Mouse (Mus musculus) liver (tissue): Measurements from ENCODE around the gene Ift46.

Experiments used
- DNase-seq: peaks from one replicate; pipeline ENCODE4 v3.0.0-alpha.2; 2020; ENCODE audit warnings: mixed read lengths

Gene Ift46

DNA sequence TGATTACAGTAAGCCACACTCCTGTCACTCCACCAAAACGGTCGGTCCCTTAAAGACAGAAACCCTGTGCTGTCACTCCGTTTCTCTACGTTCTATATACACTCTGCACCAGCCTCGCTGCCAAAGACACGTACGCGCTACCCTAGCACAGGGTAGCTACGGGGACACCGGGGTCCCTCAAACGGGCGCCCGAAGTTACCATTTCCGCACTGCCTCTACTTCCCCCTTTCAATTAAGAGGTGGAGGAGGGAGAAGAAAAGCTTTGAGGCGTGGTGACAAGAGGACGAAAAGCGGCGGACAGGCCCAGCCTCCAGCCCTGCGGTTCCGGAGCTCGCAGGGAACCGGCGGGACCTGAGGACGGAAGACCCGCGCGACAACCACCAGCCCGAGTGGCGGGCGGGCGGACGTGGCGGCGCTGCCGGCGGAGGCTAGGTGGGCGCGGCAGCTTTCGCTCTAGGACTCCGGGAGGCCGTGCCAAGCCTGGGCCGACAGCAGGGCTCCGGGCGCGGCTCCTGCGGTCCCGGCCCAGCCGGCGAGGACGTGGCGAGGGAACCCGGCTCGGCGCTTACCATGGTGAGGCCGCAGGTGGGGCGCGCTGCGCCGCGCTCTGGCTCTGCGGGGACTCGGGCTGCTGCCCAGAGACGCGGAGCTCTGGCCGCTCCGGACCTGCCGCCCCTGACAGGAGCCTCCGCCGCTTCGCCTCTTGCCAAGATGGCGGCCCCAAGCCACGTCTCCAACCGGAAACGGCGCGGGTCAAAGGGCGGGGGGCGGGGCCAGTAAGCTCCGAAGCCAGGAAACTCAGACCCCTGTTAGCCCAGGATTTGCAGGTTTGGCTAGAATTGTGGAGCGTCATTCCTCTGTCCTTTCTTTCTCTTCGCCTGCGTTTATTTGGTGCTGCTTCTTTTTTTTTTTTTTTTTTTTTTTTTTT lies at the start of gene Ift46, which contains the start of gene Arcn1:
Ift46 (plus strand) TSS at position 808 of the 928 bp plus-strand sequence.
Arcn1 (minus strand) TSS at position 745 of the 928 bp plus-strand sequence.
- DNase-seq = peak; percentile 93

DNA sequence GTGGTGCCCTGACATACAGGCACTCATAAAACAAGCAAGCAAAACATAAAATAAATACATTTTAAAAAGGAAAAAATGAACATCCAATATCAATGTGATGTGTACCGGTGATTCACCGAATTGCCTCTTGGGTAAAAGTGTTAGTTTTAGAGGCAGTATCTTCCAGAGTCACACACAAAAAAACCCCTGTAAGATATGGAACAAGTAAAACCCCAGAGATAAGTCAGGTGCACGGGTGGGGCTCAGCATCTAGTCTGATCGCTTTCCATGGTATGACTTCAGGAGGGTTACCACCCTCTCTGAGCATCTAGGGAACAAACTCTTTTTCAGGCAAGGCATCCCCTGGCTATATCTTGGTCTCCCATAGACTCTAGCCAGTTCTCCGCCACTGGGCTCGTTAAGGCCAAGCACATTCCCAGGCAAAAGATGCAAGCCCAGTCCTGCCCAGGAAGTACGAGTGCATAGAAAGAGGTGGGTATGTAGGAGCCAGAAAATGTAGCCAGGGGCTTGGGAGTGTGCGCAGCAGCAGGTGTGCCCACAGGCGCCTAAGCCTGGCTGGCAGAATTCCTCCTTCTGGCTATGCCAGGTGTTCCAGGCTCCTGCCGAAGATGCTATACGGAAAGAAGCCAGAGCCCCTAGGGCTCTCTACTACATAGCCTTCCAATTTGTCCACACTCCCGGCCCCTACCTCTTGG lies 48.6 kb upstream of the Ift46 start:
- no peak for DNase-seq

DNA sequence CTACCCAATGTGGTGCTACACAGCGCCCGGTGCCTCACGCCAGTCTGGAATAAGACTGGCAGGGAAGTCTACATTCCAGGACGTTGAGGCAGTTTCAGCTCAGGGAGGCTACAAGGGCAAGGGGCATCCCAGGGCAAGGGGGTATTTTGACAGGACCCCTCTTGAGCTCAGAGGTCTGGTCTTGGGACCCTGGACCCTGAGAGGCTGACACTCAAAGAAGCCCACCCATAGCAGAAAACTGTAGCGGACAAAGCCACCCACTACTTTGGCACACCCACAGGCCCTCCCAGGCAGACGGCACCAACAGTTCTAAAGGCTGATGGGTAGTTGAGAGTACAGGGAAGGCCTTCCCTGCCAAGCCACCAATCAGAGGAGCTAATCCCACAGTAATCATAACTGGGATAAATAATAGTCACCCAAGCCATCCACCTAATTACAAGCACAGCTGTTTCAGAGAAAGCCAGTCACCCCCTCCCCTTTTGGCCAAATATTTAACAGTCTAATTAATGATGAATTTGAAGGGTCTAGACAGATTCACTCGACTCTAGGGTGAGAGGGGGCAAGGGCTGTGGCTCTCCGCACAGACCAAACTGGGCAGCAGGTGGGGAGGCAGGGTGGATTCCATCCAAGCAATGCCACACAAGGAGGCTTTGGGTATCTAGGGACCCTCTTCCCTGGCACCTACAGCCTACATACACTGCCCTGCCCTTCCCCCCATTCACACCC lies 47.9 kb upstream of the Ift46 start:
- no peak for DNase-seq

DNA sequence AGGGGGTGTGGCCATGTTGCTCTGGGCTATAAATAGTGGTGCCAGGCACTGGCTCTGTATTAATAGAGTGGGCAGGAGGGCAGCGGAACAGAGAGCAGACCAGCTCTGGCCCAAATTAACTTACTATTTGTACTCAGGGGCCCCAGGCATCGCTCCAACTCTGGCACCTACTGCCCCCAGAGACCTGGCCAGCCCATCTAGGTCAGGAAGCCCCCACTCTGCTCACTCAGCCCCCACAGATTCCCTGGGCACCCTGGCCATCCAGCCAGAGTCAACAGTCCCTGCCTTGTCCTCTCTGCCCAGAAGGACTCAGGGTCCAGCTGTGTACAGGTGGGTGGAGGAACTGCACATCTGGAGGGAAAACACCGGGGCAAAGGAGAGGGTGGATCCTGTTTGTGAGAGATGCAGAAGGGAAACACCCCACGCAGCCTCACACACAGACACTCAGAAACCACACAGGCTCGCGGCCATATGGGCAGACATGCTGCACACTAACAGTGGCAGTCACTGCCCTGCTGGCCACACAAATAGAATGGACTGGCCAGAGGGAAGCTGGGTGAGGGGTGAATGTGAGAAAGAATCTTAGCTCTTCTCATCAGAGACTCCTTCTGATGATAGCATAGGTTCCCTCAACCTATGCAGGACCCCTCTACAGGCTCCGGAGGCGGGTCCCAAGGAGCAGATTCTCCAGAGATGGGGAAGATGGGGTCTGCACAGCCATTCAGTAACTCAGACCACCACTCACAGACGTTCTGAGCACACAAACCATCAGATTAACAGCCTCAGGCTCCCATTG lies 47.2 kb upstream of the Ift46 start:
- no peak for DNase-seq

DNA sequence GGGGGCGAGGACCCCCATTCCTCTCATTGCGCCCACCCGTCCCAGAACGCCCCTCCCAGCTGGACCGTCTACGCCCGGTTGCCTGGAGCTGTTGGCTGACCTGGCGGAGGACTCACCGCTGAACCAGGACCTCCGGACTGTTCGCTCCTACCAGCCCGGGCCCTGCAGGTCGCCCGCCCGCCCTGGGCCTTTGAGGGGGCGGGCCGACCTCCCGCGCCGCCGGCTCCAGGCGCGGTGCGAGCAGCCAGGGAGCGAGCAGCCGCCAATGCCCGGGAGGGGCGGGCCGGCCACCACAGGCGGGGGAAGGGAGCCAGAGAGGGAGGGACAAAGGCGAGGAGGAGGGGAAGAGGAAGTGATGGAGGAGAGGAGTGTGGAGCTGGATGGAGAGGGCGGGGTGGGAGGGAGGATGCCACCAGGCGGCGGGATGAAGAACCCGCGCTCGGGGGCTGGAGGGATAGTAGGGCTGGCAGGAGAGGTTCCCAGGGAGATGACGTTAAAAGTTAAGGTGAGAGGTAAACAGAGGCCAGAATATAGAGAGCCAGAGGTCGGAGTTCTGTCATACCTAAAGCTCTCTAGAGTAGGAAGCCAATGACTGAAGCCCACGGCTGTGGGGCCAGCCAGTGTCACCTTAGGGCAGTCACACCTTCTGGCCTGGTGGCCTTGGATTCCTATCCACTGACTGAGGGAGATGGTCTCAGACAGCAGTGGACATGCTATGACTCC lies 46.4 kb upstream of the Ift46 start:
- peak; percentile 82 for DNase-seq

DNA sequence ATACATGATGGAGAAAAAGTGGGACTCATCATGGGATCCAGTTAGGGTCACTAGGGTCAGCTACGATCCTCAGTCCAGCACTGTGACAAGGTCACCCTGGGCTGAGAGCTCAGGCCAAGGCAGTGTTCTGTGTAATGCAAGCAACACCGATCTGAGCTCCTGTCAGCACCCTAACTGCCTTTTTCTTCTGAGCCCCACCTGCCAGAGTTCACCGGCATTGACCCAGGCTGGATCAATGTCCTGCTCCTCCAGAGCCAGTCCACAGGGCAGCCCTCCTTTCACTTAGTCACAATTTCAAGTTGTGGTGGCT lies 45.9 kb upstream of the Ift46 start:
- no peak for DNase-seq

DNA sequence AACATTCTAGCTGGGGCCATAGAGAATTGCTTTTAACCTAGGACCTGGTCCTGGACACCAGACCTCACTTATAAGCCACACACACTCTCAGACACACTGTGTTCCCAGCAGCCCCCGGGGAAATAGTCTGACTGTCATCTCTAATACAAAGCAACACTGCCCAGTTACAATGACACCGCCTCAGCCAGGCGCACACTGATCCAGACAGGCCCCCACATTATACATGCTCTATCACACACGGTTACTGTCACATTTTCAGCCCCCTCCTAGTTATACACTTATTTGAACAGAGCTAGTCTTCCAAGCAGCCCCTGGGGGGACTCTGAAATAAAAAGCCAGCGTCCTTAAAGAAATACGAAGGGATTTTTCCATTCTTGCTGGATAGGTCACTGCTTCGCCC lies 45.1 kb upstream of the Ift46 start:
- no peak for DNase-seq

DNA sequence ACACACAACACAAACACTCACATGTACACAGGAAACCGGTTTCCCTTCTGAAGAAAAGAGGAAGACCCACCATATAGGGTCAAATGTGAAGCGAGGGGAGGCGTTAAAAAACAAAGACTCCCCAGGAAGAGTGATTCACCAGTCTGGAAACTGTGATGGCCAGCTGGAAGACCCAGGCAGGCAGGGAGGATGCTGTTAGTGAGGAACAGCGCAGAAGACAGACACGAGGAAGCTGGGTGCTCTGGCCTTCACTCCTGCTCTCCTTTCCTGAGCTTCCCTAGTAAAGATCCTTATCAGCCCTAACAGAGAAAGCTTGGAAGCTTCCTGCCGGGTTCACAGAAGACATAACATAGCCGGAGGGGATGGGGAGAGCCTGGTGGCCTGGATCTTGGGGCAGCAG lies 44.7 kb upstream of the Ift46 start:
- no peak for DNase-seq

DNA sequence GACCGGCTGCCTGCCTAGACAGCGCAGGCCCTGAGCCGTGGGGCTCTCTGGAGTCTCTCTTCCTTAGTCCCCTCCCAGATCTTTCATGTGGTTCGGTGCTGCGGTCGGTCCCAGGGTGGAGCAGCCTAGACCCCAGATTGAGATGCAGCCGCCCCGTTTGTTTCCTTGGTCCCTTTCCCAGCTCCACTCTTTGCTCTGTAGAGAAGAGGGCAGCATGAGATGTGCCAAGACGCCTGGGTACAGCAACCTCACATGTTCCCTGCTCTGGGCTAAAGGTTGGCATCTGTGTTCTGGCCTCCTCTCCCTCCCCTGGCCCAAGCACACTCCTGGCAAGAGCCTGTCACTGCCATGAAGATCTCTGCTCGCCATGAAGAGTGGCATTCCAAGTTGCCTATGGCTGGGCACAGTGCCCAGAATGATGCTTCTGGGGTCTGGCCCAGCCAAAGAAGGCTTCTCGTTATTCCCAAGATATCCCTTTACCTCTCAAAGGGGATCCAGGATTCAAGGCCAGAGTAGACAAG lies 44.1 kb upstream of the Ift46 start:
- no peak for DNase-seq

DNA sequence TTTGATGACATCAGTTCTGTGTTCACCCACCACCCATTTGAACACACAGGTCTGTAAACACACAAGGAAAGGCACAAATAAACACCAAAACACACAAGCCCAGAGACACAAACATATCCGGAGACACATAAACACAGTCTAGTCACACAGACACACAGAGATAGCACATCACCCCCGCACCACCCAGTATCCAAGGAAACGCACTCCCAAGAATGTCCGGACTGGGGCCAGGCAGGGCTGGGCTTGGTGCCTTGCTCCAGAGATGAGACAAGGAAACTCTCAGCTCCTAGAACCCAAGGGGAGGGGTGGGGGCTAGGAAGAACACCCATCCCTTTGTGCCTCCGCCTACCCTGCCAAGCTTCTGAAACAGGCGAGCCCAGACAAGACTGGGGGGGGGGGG lies 43.5 kb upstream of the Ift46 start:
- DNase-seq = no peak

DNA sequence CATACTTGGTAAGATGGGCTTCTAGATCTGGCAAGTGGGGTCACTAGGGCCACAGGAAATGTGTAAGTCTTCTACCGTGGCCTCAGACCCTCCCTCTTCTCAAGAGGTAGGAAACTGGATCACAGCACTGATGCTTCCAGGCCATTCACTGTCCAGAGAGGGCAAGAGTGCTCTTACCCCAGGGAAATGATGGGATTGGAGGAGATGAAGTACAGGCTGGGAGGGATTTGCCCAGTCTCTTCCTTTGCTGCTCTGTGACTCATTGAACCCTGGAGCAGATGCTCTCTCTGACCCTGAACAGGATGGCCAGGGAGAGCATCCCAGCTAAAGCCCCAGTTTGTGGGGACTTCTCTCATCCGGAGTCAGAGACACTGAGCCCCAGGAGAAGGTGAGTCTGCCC lies 43.0 kb upstream of the Ift46 start:
- no peak for DNase-seq

DNA sequence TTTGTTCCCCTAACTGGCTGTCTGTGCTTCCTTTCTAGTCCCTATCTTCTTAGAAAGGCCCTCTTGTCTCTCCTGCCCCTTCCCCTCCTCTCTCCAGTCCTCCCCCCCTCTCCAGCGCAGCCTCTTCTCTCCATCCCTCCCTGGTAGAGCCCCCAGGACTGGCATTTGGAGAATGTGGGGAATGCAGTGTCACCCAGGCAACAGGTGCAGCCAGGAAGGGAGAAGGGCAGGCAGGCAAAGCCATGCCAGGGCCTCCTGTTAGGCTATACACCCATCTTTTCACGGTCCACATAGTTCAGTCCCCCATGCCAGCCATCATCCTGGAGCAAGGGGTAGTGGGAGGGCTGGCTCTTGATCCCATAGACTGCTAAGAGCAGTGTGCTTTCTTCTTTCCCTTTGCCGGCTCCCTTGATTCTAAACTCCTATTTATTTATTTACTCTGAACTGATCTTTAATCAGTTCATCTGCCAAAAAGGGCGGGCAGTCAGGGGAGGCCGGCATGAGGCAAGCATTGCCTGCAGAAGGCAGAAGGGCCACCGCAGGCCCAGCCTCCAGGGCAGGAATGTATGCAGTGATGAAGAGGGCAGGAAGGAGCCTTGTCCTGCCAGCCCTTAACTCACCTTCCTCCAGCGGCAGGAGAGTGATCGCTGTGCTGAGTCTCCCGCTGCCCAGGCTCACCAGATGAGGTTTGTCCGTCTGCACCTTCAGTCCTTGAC lies 41.1 kb upstream of the Ift46 start:
- no peak for DNase-seq

DNA sequence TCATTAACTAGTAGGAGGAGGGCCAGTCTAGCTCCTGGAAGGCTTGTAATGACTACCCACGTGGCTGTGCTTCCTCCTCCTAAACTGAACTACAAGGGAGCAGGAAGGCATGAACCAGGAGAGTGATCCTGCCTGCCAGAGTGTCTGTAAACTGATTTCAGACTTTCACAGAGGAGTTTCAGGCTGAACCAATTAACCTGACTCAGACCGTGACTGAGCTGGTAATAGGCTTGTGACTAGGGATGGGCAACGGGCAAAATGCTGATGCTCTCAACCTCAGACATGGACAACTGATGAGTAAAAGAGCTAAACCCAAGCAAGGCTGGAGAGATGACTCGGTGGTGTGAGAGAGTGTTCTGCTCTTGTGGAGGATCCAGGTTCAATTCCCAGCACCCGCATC lies 40.3 kb upstream of the Ift46 start:
- no peak for DNase-seq

DNA sequence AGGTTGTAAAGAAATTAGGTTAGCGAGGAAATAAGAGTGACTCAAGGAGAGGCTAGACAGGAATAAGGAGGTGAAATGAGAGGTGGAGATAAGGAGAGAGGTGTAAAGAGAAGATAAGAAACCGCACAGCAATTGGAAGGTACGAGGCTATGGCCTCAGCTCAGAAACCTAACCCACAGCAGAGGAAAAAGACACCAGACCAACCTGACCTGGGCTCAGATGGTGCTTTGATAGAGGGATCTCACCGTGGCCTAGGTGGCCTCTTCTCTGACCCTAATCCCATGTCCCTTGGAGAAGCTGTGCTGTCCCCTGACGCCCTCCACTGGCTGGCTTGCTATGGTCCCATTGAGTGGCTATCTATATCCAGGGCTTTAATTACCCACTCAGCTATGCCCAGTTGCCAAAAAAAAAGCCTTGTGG lies 35.6 kb upstream of the Ift46 start:
- no peak for DNase-seq

DNA sequence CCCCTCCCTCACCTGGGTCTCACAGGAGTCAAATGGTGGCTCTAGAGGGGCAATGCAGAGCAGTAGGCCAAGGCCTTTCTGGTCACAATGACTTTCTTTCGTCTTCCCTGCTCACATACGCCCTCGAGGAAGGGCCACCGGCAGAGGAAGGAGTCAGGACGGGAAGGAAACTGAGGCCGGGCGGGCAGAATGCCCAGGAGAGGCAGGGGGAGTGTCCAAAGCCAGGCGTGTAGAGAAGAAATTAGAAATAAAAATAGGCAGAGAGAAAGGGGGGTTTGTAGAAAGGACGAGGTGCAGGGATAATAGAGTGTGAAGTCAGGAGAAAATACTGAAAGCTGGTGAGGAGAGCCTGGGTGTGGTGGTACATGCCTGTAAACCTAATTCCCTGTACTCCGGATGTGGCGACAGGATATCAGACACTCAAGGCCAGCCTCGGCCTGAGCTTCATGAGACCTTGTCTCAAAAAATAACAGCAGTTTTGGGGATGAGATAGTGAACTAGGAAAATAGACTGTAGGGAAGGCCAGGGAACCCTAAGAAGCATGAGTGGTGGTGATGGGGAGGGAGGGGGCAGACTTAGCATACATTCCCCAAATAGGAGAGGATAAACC lies 34.7 kb upstream of the Ift46 start:
- DNase-seq = no peak

DNA sequence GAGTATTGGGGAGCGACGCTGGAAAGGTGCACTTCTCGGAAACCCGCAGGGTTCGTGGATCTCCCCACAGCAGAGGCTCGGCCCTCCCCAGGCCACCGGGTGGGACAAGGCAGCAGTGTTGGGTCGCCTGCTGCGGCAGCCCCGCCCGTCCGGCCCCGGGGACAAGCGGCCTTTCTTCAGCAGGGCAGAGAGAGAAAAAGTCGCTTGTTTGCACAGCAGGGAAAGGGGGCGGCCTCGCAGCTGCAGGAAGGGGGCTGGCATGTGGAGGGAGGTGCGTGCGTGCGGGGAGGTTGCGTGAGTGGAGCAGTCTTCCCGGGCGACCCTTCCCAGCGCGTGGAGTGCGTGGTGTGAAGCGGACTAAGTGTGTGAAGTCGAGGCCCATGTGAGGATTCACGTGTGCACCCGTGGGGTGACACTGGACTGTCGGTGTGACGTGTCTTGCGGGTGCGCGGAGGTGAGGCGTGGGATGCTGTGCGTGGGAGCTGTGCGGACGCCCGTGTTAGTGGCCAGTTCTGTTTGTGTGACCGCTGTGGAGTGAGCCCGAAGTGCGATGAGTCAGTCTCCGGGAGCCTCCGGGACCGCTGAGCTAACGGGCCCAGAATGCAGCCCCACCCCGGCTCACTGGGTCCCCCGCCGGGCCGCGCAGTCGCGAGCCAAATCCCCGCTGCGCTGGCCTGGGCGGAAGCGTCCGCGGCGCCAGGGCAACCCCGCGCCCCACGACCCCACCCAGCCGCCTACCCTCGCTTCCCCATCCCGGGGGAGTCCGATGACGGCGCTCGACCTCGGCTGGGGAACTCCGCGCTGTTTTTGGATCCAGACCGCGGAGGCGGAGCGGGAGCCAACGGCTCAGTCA lies 33.8 kb upstream of the Ift46 start:
- DNase-seq = peak; percentile 30

DNA sequence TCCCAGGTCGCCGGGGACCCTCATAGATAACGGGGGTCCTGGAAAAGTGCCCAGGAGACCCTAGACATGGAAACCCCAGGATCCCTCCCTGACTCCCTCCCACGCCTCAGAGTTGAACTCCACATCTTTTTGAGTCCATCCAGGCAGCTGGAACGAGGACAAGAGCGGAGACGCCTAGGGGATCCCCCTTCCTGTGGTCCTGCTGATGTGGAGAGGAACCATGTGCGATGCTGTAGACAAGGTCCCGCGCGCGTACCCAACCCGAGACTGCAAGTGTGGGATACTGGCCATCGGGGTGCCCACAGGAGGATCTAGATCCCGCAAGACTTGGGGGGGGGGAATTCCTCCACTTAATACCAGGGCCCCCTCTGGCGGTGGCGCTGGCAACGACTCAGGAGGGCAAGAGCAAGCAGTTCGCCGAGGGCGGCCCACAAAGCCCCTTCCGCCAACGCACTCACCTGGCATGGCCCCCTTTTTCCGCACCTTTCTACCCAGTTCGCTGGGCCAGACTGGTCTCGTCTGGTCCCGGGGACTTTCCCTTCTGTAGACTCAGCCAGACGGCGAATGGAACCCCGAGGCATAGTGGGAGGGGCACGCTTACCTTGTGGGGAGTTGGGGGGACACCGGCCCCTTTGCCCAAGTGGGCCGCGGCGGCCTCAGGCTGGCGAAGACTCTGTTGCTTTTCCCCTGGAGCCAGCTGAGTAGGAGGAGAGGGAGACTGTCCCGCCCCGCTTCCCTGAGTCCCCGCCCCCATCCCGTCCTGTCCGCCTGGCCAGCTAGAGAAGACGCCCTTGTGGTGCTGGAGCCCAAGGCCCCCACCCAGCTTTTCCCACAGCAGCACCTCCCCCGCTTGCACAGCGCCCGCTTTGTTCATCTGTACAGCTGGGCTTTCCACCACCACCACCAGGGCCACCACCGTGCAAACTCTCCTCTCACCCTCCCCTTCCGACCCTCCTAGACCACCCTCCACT lies 32.9 kb upstream of the Ift46 start, which contains the start of gene Phldb1:
Phldb1 (minus strand) TSS at position 675 of the 971 bp plus-strand sequence.
- peak; percentile 68 for DNase-seq

DNA sequence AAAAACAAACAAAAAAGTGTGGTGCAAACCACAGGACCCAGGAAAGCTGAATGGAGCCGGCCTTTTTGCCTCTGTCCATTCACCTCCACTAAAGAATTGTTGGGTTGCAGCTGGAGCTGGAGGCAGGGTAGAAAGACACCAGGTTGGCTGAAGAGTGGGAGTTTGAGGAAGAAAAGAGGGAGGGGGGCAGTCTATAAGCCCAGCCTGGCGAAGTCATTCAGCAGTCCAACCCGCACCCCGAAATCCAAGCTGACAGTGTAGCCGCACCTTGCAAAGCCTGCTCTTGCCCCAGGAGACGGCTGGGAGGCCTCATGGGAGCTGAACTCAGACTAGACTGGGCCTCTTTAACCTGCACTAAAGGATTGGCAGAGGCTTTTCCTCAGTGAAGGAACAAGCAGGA lies 31.8 kb upstream of the Ift46 start:
- DNase-seq = no peak
